Mouse (Mus musculus): ENCODE measurements around the gene Tnf. TPM values are rescaled to one million over a fixed set of nuclear protein-coding genes. Genes with fewer than 3 reads are reported as not detected.
A peak's percentile ranks its signal among the peaks of the same experiment; 100 is the strongest.

Gene Tnf
- polyA plus RNA-seq, 1 experiment from 2014 or later = not detected

GRCm38 (mm10) chr17:35164568-35165450, 37.0 kb downstream of the Tnf start, which contains the start of gene Prrc2a:
Gene Prrc2a, minus strand, starts transcription at chr17:35164897.
- in situ Hi-C loops (cut with MboI; ENCODE audit: low pct_unique_long_range_greater_than_20kb) = loop anchor here (5.0 kb wide), 1 partner anchor 67 kb away; the partner anchor contains the start of gene Atp6v1g2
- POLR2A ChIA-PET = interaction anchor here (0.6 to 1.9 kb wide), 6 partner anchors 9 to 80 kb away, joined by 3 to 6 read pairs (median 4); partner anchors contain the start of gene Ddx39b
- ATAC-seq = peak; percentile 92
- DNase-seq (ENCODE audit: low read depth, low spot score) = peak; percentile 97
- TF ChIP-seq CTCF (IDR thresholded peaks at IDR 0.05) = no peak
- CTCF ChIA-PET = interaction anchor here (0.8 to 12.3 kb wide), 3 partner anchors 61 to 82 kb away, joined by 3 to 239 read pairs (median 6); partner anchors contain the start of genes Atp6v1g2, Ddx39b and Nfkbil1
- H3K27me3 ChIP-seq = no peaks in the 10 kb centered on the region

GRCm38 (mm10) chr17:35164218-35164567, 37.6 kb downstream of the Tnf start:
- no peak for ATAC-seq
- in situ Hi-C loops (cut with MboI; ENCODE audit: low pct_unique_long_range_greater_than_20kb) = no loop called here

GRCm38 (mm10) chr17:35163326-35164081, 38.3 kb downstream of the Tnf start:
- no peak for TF ChIP-seq CTCF (IDR thresholded peaks at IDR 0.05)
- ChIA-PET CTCF (interaction anchor here (0.8 to 2.4 kb wide), 6 partner anchors 12 to 83 kb away, joined by 3 to 8 read pairs (median 5); partner anchors contain the start of gene D17H6S53E), POLR2A (interaction anchor here (0.6 to 2.2 kb wide), 10 partner anchors 8 to 752 kb away, joined by 3 to 7 read pairs (median 5); no protein-coding TSS in a partner anchor)
- ATAC-seq (no peak), DNase-seq (ENCODE audit: low read depth, low spot score) (no peak)
- no peaks in the 10 kb centered on the region for H3K27me3 ChIP-seq
- in situ Hi-C loops (cut with MboI; ENCODE audit: low pct_unique_long_range_greater_than_20kb) = no loop called here

More at GRCm38 (mm10) chr17:35164218-35164567, 37.6 kb downstream of the Tnf start:
- TF ChIP-seq CTCF (IDR thresholded peaks at IDR 0.05) = no peak
- ChIA-PET CTCF (interaction anchor here (0.8 to 2.0 kb wide), 3 partner anchors 26 to 82 kb away, joined by 3 to 8 read pairs (median 6); no protein-coding TSS in a partner anchor), POLR2A (interaction anchor here (0.6 to 2.2 kb wide), 11 partner anchors 9 to 752 kb away, joined by 3 to 7 read pairs (median 5); partner anchors contain the start of gene Ddx39b)
- H3K27me3 ChIP-seq = no peaks in the 10 kb centered on the region
- no peak for DNase-seq (ENCODE audit: low read depth, low spot score)

GRCm38 (mm10) chr17:35162730-35163129, 39.1 kb downstream of the Tnf start:
- POLR2A ChIA-PET = interaction anchor here (0.6 to 2.2 kb wide), 8 partner anchors 9 to 81 kb away, joined by 3 to 7 read pairs (median 4); no protein-coding TSS in a partner anchor
- CTCF ChIA-PET = interaction anchor here (0.9 to 2.4 kb wide), 6 partner anchors 10 to 84 kb away, joined by 3 to 8 read pairs (median 5); partner anchors contain the start of gene D17H6S53E

GRCm38 (mm10) chr17:35162121-35162520, 39.7 kb downstream of the Tnf start:
- POLR2A ChIA-PET = interaction anchor here (0.6 to 2.2 kb wide), 5 partner anchors 10 to 81 kb away, joined by 3 to 5 read pairs (median 5); no protein-coding TSS in a partner anchor
- CTCF ChIA-PET = interaction anchor here (1.4 to 2.4 kb wide), 4 partner anchors 9 to 36 kb away, joined by 4 to 8 read pairs (median 5); partner anchors contain the start of gene D17H6S53E
- ATAC-seq (no peak), DNase-seq (ENCODE audit: low read depth, low spot score) (no peak)
- TF ChIP-seq CTCF (IDR thresholded peaks at IDR 0.05) = no peak
- no peaks in the 10 kb centered on the region for H3K27me3 ChIP-seq
- in situ Hi-C loops (cut with MboI; ENCODE audit: low pct_unique_long_range_greater_than_20kb) = no loop called here

More at GRCm38 (mm10) chr17:35162730-35163129, 39.1 kb downstream of the Tnf start:
- in situ Hi-C loops (cut with MboI; ENCODE audit: low pct_unique_long_range_greater_than_20kb) = no loop called here
- H3K27me3 ChIP-seq = no peaks in the 10 kb centered on the region
- DNase-seq (ENCODE audit: low read depth, low spot score) (no peak), ATAC-seq (no peak)
- no peak for TF ChIP-seq CTCF (IDR thresholded peaks at IDR 0.05)

- TF ChIP-seq CTCF (IDR thresholded peaks at IDR 0.05) = no peak
- no peaks in the 10 kb centered on the region for H3K27me3 ChIP-seq
- DNase-seq (ENCODE audit: low read depth, low spot score) (no peak), ATAC-seq (no peak)
- ChIA-PET CTCF (interaction anchor here (1.4 to 2.4 kb wide), 2 partner anchors 9 to 35 kb away, joined by 4 to 6 read pairs; partner anchors contain the start of gene D17H6S53E), POLR2A (interaction anchor here (1.4 kb wide), 1 partner anchor 82 kb away, joined by 3 read pairs; no protein-coding TSS in a partner anchor)
- in situ Hi-C loops (cut with MboI; ENCODE audit: low pct_unique_long_range_greater_than_20kb) = no loop called here
Observed at GRCm38 (mm10) chr17:35161421-35161820, 40.4 kb downstream of the Tnf start.

GRCm38 (mm10) chr17:35159638-35160037, 42.2 kb downstream of the Tnf start:
- ChIA-PET CTCF (interaction anchor here (0.9 to 1.1 kb wide), 2 partner anchors 13 to 73 kb away, joined by 3 read pairs; no protein-coding TSS in a partner anchor), POLR2A (interaction anchor here (1.9 kb wide), 1 partner anchor 13 kb away, joined by 11 read pairs; no protein-coding TSS in a partner anchor)
- in situ Hi-C loops (cut with MboI; ENCODE audit: low pct_unique_long_range_greater_than_20kb) = no loop called here
- no peaks in the 10 kb centered on the region for H3K27me3 ChIP-seq
- DNase-seq (ENCODE audit: low read depth, low spot score) = no peak
- TF ChIP-seq CTCF (IDR thresholded peaks at IDR 0.05) = no peak
- no peak for ATAC-seq

GRCm38 (mm10) chr17:35158850-35159593, 42.8 kb downstream of the Tnf start:
- DNase-seq (ENCODE audit: low read depth, low spot score) (no peak), ATAC-seq (no peak)
- no peaks in the 10 kb centered on the region for H3K27me3 ChIP-seq
- ChIA-PET CTCF (interaction anchor here (1.1 kb wide), 1 partner anchor 12 kb away, joined by 3 read pairs; no protein-coding TSS in a partner anchor), POLR2A (interaction anchor here (1.9 kb wide), 1 partner anchor 12 kb away, joined by 11 read pairs; no protein-coding TSS in a partner anchor)
- TF ChIP-seq CTCF (IDR thresholded peaks at IDR 0.05) = no peak
- in situ Hi-C loops (cut with MboI; ENCODE audit: low pct_unique_long_range_greater_than_20kb) = no loop called here

- H3K27me3 ChIP-seq = no peaks in the 10 kb centered on the region
- ATAC-seq (no peak), DNase-seq (ENCODE audit: low read depth, low spot score) (no peak)
- POLR2A ChIA-PET = interaction anchor here (1.8 kb wide), 1 partner anchor 10 kb away, joined by 5 read pairs; no protein-coding TSS in a partner anchor
- TF ChIP-seq CTCF (IDR thresholded peaks at IDR 0.05) = no peak
- in situ Hi-C loops (cut with MboI; ENCODE audit: low pct_unique_long_range_greater_than_20kb) = no loop called here
- CTCF ChIA-PET = no interaction called here
Observed at GRCm38 (mm10) chr17:35157661-35158175, 44.1 kb downstream of the Tnf start.
